Mouse (Mus musculus) cerebellum, adult 11-12 months (tissue): ENCODE measurements around the gene Capza1.
"Not testable (repeated sequence)": the region's sequence is repeated elsewhere in the genome, so short reads cannot be mapped to it uniquely, and the experiment has no call there.

Experiments used
- DNase-seq: peaks from one replicate; pipeline ENCODE4 v3.0.0; 2022

The Capza1 gene

GRCm38 (mm10) chr3:104863786-104864650, at the start of gene Capza1, which contains the start of gene St7l:
Capza1 (minus strand) TSS chr3:104864505.
St7l (plus strand) TSS chr3:104864005.
- DNase-seq = peak; percentile 86

- no peak for DNase-seq
These were observed 44.9 kb upstream of the Capza1 start for GRCm38 (mm10) chr3:104909195-104909594.

GRCm38 (mm10) chr3:104906007-104906406, 41.7 kb upstream of the Capza1 start:
- no peak for DNase-seq

- no peak for DNase-seq
These were observed 41.1 kb upstream of the Capza1 start for GRCm38 (mm10) chr3:104905389-104905788.

GRCm38 (mm10) chr3:104901154-104901553, 36.8 kb upstream of the Capza1 start:
- no peak for DNase-seq

GRCm38 (mm10) chr3:104896141-104896540, 31.8 kb upstream of the Capza1 start:
- DNase-seq = no peak

- no peak for DNase-seq
These were observed 24.3 kb upstream of the Capza1 start for GRCm38 (mm10) chr3:104888585-104888984.

- no peak for DNase-seq
These were observed 5.3 kb upstream of the Capza1 start for GRCm38 (mm10) chr3:104869611-104870010.

GRCm38 (mm10) chr3:104866674-104867073, 2.4 kb upstream of the Capza1 start:
- DNase-seq = not testable (repeated sequence)

- no peak for DNase-seq
These were observed 1.1 kb upstream of the Capza1 start for GRCm38 (mm10) chr3:104865341-104865788.

- DNase-seq = peak; percentile 88
These were observed 491 bp upstream of the Capza1 start for GRCm38 (mm10) chr3:104864651-104865340.

- DNase-seq = no peak
These were observed 5.7 kb downstream of the Capza1 start for GRCm38 (mm10) chr3:104858560-104858959.

GRCm38 (mm10) chr3:104856106-104856505, 8.2 kb downstream of the Capza1 start:
- DNase-seq = no peak

- no peak for DNase-seq
These were observed 9.4 kb downstream of the Capza1 start for GRCm38 (mm10) chr3:104854866-104855265.

GRCm38 (mm10) chr3:104854465-104854864, 9.8 kb downstream of the Capza1 start:
- no peak for DNase-seq

GRCm38 (mm10) chr3:104846601-104847000, 17.7 kb downstream of the Capza1 start:
- no peak for DNase-seq

- no peak for DNase-seq
These were observed 23.3 kb downstream of the Capza1 start for GRCm38 (mm10) chr3:104841049-104841448.

GRCm38 (mm10) chr3:104835797-104836196, 28.5 kb downstream of the Capza1 start:
- DNase-seq = no peak

- DNase-seq = no peak
These were observed 41.9 kb downstream of the Capza1 start for GRCm38 (mm10) chr3:104822413-104822812.

GRCm38 (mm10) chr3:104820426-104820825, 43.9 kb downstream of the Capza1 start:
- DNase-seq = no peak

GRCm38 (mm10) chr3:104818749-104819134, 45.6 kb downstream of the Capza1 start:
- DNase-seq = no peak

GRCm38 (mm10) chr3:104817991-104818748, 46.1 kb downstream of the Capza1 start, which contains the start of gene Mov10:
Mov10 (minus strand) TSS chr3:104818563.
- DNase-seq = peak; percentile 16

GRCm38 (mm10) chr3:104817481-104817990, 46.8 kb downstream of the Capza1 start:
- peak; percentile 12 for DNase-seq
